Mouse (Mus musculus) skeletal muscle tissue, postnatal 0 days (tissue): ENCODE data around the gene Gm15448. TPM values are rescaled to one million over a fixed set of nuclear protein-coding genes. Genes with fewer than 3 reads are reported as not detected.

Experiments used
- polyA plus RNA-seq: library from polyadenylated mRNA; unstranded; fragments of >200 nt; fragmentation: Nextera tagmentation; extraction: Ambion mirVana; gene quantifications from 2 replicates; pipeline ENCODE4 v1.2.1, GENCODE M21; 2015

The Gm15448 gene
- polyA plus RNA-seq: 0.17 TPM in 1 of 2 replicates, not detected in the other

GRCm38 (mm10) chr7:3825599-3825998 lies at the start of gene Gm15448:
Gm15448 (minus strand) TSS chr7:3825687.

GRCm38 (mm10) chr7:3844951-3845350 lies 19.5 kb upstream of the Gm15448 start, which contains the start of gene Pira2:
Pira2 (minus strand) TSS chr7:3845051.

Other genes starting within 250 kb of the Gm15448 start
- gene Oscar, start 209.5 kb downstream of the Gm15448 start, polyA plus RNA-seq: 0.11 and 0.63 TPM in 2 replicates
- gene Ndufa3, start 208.3 kb downstream of the Gm15448 start, polyA plus RNA-seq: 587 and 742 TPM in 2 replicates
- 17.1 and 22.7 TPM in 2 replicates for gene Tfpt, start 195.8 kb downstream of the Gm15448 start, polyA plus RNA-seq
- gene Prpf31, start 195.7 kb downstream of the Gm15448 start, polyA plus RNA-seq: 32.9 and 39.9 TPM in 2 replicates
- gene Cnot3, start 180.4 kb downstream of the Gm15448 start, polyA plus RNA-seq: 19.8 and 23.6 TPM in 2 replicates
- 21.7 and 23.7 TPM in 2 replicates for gene Leng1, start 159.8 kb downstream of the Gm15448 start, polyA plus RNA-seq
- gene Tmc4, start 148.1 kb downstream of the Gm15448 start, polyA plus RNA-seq: 1.9 and 2.5 TPM in 2 replicates
- gene Tsen34, start 132.8 kb downstream of the Gm15448 start, polyA plus RNA-seq: 117 and 137 TPM in 2 replicates
- gene Mboat7, start 132.2 kb downstream of the Gm15448 start, polyA plus RNA-seq: 18.1 and 19.9 TPM in 2 replicates
- gene Rps9, start 121.7 kb downstream of the Gm15448 start, polyA plus RNA-seq: 882 and 890 TPM in 2 replicates
- gene Pirb, start 105.3 kb downstream of the Gm15448 start, polyA plus RNA-seq: 2.0 and 3.0 TPM in 2 replicates
- 0.28 and 0.62 TPM in 2 replicates for gene Pira2, start 19.4 kb upstream of the Gm15448 start, polyA plus RNA-seq
- 0.13 and 0.28 TPM in 2 replicates for gene Gm14548, start 72.4 kb upstream of the Gm15448 start, polyA plus RNA-seq
- 0.09 and 0.10 TPM in 2 replicates for gene Lilra6, start 89.8 kb upstream of the Gm15448 start, polyA plus RNA-seq
- 0.18 and 0.46 TPM in 2 replicates for gene Lair1, start 237.5 kb upstream of the Gm15448 start, polyA plus RNA-seq